Mouse (Mus musculus): ENCODE measurements around the gene Vma21.

The Vma21 gene
- long read RNA-seq, experiment 1, full-length matches to known transcripts = 45 of 47 reads
- long read RNA-seq, experiment 1, partial matches to known transcripts = 0 of 47 reads
- long read RNA-seq, experiment 1, other reads (novel, unspliced or antisense) = 2 of 47 reads
- long read RNA-seq, experiment 2, full-length matches to known transcripts = 52 of 52 reads
- long read RNA-seq, experiment 2, partial matches to known transcripts = 0 of 52 reads
- long read RNA-seq, experiment 2, other reads (novel, unspliced or antisense) = 0 of 52 reads

GRCm38 (mm10) chrX:71815631-71816345 lies at the start of gene Vma21:
Gene Vma21, plus strand, starts transcription at chrX:71815924.
- intact Hi-C loops (cut with DNase I) = no loop called here

GRCm38 (mm10) chrX:71767909-71768308 lies 47.8 kb upstream of the Vma21 start:
- intact Hi-C loops (cut with DNase I) = no loop called here

- intact Hi-C loops (cut with DNase I) = loop anchor here (5.0 kb wide), 1 partner anchor 144 kb away; no protein-coding TSS in a partner anchor
Observed at GRCm38 (mm10) chrX:71791106-71791505, 24.6 kb upstream of the Vma21 start.

GRCm38 (mm10) chrX:71797766-71798165 lies 18.0 kb upstream of the Vma21 start:
- intact Hi-C loops (cut with DNase I) = loop anchor here (5.0 kb wide), 1 partner anchor 150 kb away; no protein-coding TSS in a partner anchor

- intact Hi-C loops (cut with DNase I) = loop anchor here (5.0 kb wide), 1 partner anchor 148 kb away; no protein-coding TSS in a partner anchor
Observed at GRCm38 (mm10) chrX:71798883-71799282, 16.8 kb upstream of the Vma21 start.

- intact Hi-C loops (cut with DNase I) = no loop called here
Observed at GRCm38 (mm10) chrX:71811966-71812835, 3.5 kb upstream of the Vma21 start.

- intact Hi-C loops (cut with DNase I) = no loop called here
Observed at GRCm38 (mm10) chrX:71816401-71816857, 705 bp downstream of the Vma21 start.

GRCm38 (mm10) chrX:71816931-71817361 lies 1.2 kb downstream of the Vma21 start:
- intact Hi-C loops (cut with DNase I) = no loop called here

- intact Hi-C loops (cut with DNase I) = no loop called here
Observed at GRCm38 (mm10) chrX:71838911-71839310, 23.2 kb downstream of the Vma21 start.

- intact Hi-C loops (cut with DNase I) = no loop called here
Observed at GRCm38 (mm10) chrX:71846696-71847095, 31.0 kb downstream of the Vma21 start.

- intact Hi-C loops (cut with DNase I) = no loop called here
Observed at GRCm38 (mm10) chrX:71853798-71854197, 38.1 kb downstream of the Vma21 start.
